Mouse (Mus musculus) hindbrain, embryonic 16.5 days (tissue): ENCODE measurements around the gene Gm8334. TPM values are rescaled to one million over a fixed set of nuclear protein-coding genes. Genes with fewer than 3 reads are reported as not detected.
"Not testable (repeated sequence)": the region's sequence is repeated elsewhere in the genome, so short reads cannot be mapped to it uniquely, and the experiment has no call there.

Source experiments
- ATAC-seq: fragments of 200-750 bp; cut with Nextera tagmentation; 2 replicates; pipeline ENCODE4 v1.8.0; 2017; ENCODE audit warnings: moderate TSS enrichment, moderate library complexity
- H3K27ac ChIP-seq: fragments of 300-500 bp; sonication (generic); 2 replicates; pipeline ENCODE4 v1.5.1; 2014; ENCODE audit warnings: low read depth, mild to moderate bottlenecking, control low read depth, low read length, moderate library complexity
- H3K27me3 ChIP-seq: fragments of 300-500 bp; sonication (generic); replicated peaks from 2 replicates; pipeline ENCODE4 v1.6.1; 2014; ENCODE audit warnings: low read length; ENCODE audit not compliant: control insufficient read depth, insufficient read depth
- H3K36me3 ChIP-seq: fragments of 300-500 bp; sonication (generic); 2 replicates; pipeline ENCODE4 v1.6.1; 2014; ENCODE audit warnings: mild to moderate bottlenecking, low read length, moderate library complexity, mixed read lengths; ENCODE audit not compliant: control insufficient read depth, insufficient read depth
- H3K4me1 ChIP-seq: fragments of 300-500 bp; sonication (generic); 2 replicates; pipeline ENCODE4 v1.6.1; 2014; ENCODE audit warnings: low read depth, low read length; ENCODE audit not compliant: control insufficient read depth, insufficient read depth
- H3K4me2 ChIP-seq: fragments of 300-500 bp; sonication (generic); 2 replicates; pipeline ENCODE4 v1.6.1; 2014; ENCODE audit warnings: mild to moderate bottlenecking, low read length, control low read depth, moderate library complexity
- H3K4me3 ChIP-seq: fragments of 300-500 bp; sonication (generic); 2 replicates; pipeline ENCODE4 v1.5.1; 2014; ENCODE audit warnings: mild to moderate bottlenecking, low read length, control low read depth, moderate library complexity
- H3K9ac ChIP-seq: fragments of 300-500 bp; sonication (generic); 2 replicates; pipeline ENCODE4 v1.6.1; 2014; ENCODE audit warnings: low read depth, mild to moderate bottlenecking, control low read depth, low read length, moderate library complexity
- H3K9me3 ChIP-seq: fragments of 300-500 bp; sonication (generic); 2 replicates; pipeline ENCODE4 v1.6.1; 2014; ENCODE audit warnings: mild to moderate bottlenecking, low read length, moderate library complexity; ENCODE audit not compliant: control insufficient read depth
- WGBS: fragments of 180-500 bp; shearing (Covaris S2); extraction: QIAGEN DNeasy Blood & Tissue Kit; methylation state at CpG from one replicate; pipeline ENCODE4 v1.1.7; 2014; 5-methylcytosine and 5-hydroxymethylcytosine counted together
- polyA plus RNA-seq: library from polyadenylated mRNA; unstranded; fragments of >200 nt; fragmentation: Nextera tagmentation; extraction: Ambion mirVana; gene quantifications from 2 replicates; pipeline ENCODE4 v1.2.1, GENCODE M21; 2015

Gm8334 gene
- polyA plus RNA-seq: not detected in 2 replicates

DNA sequence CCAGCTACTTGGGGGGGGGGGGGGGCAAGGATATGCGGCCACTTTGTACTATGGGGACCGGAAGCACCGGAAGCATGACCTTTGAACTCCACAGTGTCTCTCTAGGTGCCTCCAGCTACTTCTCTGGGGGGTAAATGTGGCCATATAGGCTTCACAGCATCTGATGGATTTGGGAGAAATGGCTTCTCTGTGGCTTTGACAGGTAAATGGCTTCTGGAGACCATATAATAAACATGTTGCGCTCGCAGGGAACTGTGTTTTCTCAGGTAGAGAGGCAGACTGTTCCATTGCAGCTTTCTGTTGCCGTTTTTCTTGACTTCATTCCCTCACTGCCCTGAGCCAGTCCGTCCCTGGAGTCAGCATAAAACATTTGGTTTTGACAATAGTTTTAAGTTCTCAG lies at the start of gene Gm8334:
TSS of gene Gm8334 (minus strand) at position 101 of the 400 bp plus-strand sequence.
- H3K4me2 ChIP-seq, H3K27ac ChIP-seq, H3K4me3 ChIP-seq, H3K36me3 ChIP-seq, H3K9me3 ChIP-seq, H3K27me3 ChIP-seq, ATAC-seq, H3K9ac ChIP-seq, H3K4me1 ChIP-seq: not testable (repeated sequence)
- WGBS: 97% methylated on average over 3 of the region's 7 CpGs

GRCm38 (mm10) chrX:148663298-148663697 lies 48.3 kb upstream of the Gm8334 start, which contains the start of gene Gm15127:
TSS of gene Gm15127 (plus strand) at chrX:148663598.
- not testable (repeated sequence) for ATAC-seq, H3K9ac ChIP-seq, H3K36me3 ChIP-seq, H3K4me1 ChIP-seq, H3K27ac ChIP-seq, H3K27me3 ChIP-seq, H3K4me2 ChIP-seq, H3K9me3 ChIP-seq, H3K4me3 ChIP-seq
- WGBS: 83% methylated on average over 1 of the region's 4 CpGs

Other genes with a start within 250 kb of the Gm8334 start
- not detected in 2 replicates for gene Gm15114, start 126.2 kb downstream of the Gm8334 start, polyA plus RNA-seq
- not detected in 2 replicates for gene Gm15127, start 48.4 kb upstream of the Gm8334 start, polyA plus RNA-seq
- gene Luzp4, start 242.5 kb upstream of the Gm8334 start, polyA plus RNA-seq: not detected in 2 replicates